Mouse (Mus musculus): ENCODE data around the gene Nemp1. TPM values are rescaled to one million over a fixed set of nuclear protein-coding genes. Genes with fewer than 3 reads are reported as not detected.

Gene Nemp1
- total RNA-seq, 2 experiments from 2014 or later = 17.5 to 18.4 TPM

DNA sequence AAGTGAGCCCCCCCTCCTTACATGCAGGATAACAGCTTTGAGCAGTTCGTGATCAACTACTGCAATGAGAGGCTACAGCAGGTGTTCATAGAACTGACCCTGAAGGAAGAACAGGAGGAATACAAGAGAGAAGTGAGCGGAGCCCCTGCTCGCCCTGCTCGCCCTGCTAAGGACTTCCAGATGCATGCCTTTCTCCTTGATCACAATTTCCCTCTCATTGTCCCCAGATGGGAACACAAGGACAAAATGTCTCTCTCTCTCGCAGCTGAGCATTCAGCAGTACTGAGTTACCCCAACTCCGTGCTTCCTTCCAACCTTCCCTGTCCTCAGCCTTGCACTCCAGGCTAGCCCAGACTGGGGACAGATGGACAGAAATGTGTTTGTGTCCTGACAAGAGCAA is 46.0 kb downstream of the Nemp1 start:
- no peak for ATAC-seq (ENCODE audit: poor library complexity, severe bottlenecking)

- no peak for ATAC-seq (ENCODE audit: poor library complexity, severe bottlenecking)
Observed at GRCm38 (mm10) chr10:127721671-127722418, 55.1 kb downstream of the Nemp1 start.

- no peak for ATAC-seq (ENCODE audit: poor library complexity, severe bottlenecking)
Observed at GRCm38 (mm10) chr10:127724178-127724577, 57.5 kb downstream of the Nemp1 start, which contains the start of gene Tac2. Gene Tac2, plus strand, starts transcription at chr10:127724478.

DNA sequence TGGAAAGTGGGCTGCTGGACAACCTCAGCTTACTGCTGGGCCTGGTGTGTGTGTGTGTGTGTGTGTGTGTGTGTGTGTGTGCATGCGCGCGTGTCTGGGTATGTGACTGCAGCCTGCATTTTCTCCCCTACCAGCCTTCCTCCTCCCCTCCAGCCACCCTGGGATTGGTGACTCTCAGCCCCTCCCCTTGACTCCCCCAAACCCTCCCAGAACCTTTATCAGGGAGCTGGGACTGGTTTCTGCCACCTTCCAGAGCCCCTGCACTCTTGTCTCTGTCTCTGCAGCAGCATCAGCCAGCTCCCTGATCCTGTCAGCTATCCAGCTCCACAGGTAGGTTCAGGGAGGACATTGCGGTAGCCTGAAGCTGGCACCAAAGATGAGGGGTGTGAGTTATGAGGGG is 58.4 kb downstream of the Nemp1 start:
- ATAC-seq (ENCODE audit: poor library complexity, severe bottlenecking) = no peak

DNA sequence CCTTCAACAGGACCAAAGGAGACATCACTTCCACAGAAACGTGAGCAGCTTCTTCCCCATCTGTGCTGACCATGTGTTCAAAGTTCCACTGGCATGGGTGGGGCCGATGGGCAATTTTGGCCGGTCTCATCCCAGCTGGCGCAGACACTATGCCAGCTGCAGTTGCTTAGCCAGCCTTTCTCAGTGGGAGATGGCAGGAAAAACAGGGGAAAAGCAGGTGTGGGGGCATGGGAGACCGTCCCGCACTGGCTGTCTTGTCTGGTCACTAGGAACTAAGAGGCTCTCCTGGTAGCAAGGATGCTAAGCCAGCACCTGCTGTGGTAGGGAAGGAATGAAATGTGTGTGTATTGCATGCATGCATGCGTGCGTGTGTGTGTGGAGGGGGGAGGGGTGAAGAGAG is 61.7 kb downstream of the Nemp1 start:
- ATAC-seq (ENCODE audit: poor library complexity, severe bottlenecking) = no peak

DNA sequence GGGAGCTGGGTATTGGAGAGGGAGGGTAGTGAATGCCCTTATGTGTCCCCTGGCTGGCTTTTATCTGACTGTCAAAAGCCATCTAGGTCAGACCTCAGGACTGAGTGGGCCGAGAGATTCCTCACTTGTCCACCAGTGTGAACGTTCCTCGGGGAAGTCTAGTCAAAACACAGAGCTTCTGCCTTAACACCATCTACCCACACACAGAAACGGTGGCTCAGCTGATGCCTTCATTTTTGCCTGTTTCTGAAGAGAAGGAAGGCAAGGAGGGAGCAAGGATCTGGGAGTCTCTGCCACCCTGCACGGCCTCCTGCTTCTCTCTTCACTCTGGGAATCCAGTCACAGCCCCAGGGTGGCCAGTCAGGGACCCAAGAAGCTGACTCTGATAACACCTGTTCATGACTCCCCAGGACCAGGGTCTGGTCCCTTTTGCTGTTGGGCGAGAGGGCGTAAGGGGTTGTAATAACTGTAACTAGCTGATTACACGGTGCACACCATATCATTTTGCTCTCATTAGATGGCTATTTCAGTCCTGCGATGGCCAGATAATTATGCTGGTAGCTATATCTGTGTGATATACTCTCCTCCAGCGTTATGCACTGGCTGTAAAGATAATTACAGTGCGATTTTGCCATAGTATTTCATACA is 63.7 kb downstream of the Nemp1 start:
- ATAC-seq (ENCODE audit: poor library complexity, severe bottlenecking) = peak; percentile 22

GRCm38 (mm10) chr10:127730933-127731310 is 64.2 kb downstream of the Nemp1 start:
- ATAC-seq (ENCODE audit: poor library complexity, severe bottlenecking) = no peak

DNA sequence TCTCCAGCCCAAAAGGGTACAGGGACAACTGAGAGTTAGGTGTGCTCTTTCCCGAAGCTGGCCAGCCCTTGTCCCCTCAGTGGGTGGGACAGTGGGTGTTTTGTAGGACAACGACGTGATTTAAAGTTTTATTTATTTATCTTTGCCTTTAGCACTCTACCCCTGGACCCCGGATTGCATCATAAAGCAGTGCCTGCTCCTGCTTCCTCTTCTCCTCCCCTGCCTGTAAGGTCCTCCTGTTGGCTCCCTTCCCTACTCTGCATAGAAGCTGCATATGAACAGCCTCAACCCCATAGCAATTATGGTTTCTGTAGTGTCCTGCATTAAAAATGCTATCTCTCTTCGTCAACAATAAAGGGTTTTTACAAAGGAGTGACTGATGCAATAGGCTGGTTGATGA is 64.7 kb downstream of the Nemp1 start:
- ATAC-seq (ENCODE audit: poor library complexity, severe bottlenecking) = peak; percentile 67

DNA sequence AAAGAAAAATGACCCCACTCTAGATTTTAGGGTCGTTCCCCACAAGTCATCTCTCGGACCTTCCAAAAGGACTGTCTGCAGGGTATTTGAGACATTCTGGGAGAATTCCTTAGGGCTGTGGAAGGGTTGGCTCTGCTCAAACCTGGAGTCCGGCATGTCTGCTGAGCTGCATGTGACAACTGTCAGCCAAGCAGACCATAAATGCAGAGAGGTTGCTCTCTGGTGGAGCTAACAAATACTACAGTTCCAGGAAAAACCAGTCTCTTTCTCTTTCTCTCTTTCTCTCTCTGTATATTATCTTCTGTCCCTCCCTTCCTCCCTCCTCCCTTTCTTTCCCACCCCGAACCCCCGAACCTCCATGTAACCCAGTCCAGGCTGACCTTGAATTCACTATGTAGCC is 67.7 kb downstream of the Nemp1 start:
- ATAC-seq (ENCODE audit: poor library complexity, severe bottlenecking) = no peak

DNA sequence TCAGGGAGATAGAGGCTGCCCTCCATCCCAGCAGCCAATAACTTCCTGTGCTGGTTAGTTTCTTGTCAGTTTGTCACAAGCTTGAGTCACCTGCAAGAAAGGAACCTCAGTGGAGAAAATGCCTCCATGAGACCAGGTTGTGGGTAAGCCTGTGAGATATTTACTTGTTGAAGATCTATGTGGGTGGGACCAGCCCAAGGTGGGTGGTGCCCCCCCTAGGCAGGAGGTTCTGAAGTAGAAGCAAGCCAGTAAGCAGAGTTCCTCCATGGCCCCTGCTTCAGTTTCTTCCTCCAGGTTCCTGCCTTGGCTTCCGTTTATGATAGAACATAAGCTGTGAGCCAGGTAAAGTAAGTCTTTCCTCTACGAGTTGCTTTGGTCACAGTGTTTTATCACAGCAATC is 69.6 kb downstream of the Nemp1 start:
- 0 out of 2 replicates have a peak, but pooled peaks have one; percentile 14 for ATAC-seq (ENCODE audit: poor library complexity, severe bottlenecking)

DNA sequence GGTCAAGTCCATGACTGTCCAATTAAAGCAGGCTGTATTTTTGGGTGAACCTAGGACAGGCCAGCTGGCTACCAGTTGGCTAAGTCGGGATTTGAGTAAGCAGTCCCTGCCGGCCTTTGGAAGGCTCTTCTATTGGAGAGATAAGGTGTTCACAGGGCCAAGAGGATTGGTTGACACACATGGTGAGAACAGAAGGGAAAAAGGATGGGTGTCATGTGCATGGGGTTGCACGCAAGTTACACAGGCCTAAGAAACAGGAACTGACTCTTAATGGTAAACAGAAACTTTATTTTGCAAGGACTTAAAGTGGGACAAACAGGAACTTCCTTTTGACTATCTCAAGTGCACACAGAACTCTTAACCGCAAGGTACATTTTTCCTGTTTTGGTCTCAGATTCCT is 70.2 kb downstream of the Nemp1 start:
- peak; percentile 67 for ATAC-seq (ENCODE audit: poor library complexity, severe bottlenecking)

- ATAC-seq (ENCODE audit: poor library complexity, severe bottlenecking) = peak; percentile 1; the same call in 1 of the 2 replicates
Observed at GRCm38 (mm10) chr10:127737552-127737951, 70.9 kb downstream of the Nemp1 start.

DNA sequence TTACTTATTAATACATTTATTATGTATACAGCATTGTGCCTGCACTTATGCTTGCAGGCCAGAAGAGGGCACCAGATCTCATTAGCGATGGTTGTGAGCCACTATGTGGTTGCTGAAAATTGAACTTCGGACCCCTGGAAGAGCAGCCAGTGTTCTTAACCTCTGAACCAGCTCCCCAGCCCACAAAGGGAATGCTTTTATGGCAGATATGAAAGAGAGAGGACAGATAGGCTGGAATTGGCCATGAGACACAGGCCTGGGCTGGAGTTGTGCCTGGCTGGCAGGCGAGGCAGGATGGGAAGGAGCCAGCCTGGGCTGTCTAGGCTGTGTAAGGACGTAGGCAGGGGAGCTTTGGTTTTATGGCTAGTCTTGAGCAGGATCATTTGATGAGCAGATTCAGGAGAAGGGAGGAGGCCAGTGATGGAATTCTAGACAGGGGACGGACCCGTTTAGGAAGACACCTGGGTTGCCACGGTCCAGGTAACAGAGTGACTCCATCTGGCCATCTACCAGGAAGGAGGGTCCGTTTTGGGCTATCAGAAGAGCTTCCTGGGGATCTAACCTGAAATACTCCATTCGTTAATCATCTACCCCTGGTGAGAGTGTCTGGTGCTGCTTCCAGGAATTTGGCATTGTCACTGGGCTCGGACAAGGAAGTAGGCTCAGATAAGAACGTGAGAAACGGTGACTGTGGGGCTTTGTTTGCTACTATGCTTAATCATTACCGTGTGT is 71.6 kb downstream of the Nemp1 start:
- no peak for ATAC-seq (ENCODE audit: poor library complexity, severe bottlenecking)

DNA sequence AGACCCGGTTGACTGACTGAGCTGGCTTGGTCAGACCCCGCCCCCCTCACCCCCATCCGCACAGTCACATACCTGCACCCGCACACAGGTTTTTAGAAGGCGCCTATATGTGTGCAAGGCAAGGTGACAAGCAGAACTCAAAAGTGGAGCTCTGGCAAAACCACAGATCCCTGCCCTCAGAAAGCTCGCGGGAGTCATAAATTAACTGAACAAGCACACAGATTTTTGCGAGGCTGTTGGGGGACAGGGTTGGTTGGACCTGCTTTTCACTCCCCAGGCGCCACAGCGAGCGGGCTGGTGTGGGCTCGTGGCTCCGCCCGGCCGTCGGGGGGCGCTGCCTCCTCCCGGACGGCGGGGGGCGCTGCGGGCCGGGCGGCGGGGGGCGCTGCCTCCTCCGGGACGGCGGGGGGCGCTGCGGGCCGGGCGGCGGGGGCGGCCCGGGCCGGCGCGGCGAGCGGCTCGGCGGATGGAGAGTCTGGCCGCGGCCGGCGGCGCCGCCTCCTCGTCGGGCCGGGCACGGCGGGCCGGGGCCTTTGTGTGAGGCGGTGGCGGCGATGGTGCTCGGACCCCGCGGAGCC is 72.5 kb downstream of the Nemp1 start, which contains the start of gene Zbtb39:
Gene Zbtb39, plus strand, starts transcription at position 456 of the 578 bp plus-strand sequence.
- ATAC-seq (ENCODE audit: poor library complexity, severe bottlenecking) = peak; percentile 60

GRCm38 (mm10) chr10:127739661-127740161 is 73.0 kb downstream of the Nemp1 start:
- no peak for ATAC-seq (ENCODE audit: poor library complexity, severe bottlenecking)

- peak; percentile 62 for ATAC-seq (ENCODE audit: poor library complexity, severe bottlenecking)
Observed at GRCm38 (mm10) chr10:127744661-127745060, 78.0 kb downstream of the Nemp1 start.

DNA sequence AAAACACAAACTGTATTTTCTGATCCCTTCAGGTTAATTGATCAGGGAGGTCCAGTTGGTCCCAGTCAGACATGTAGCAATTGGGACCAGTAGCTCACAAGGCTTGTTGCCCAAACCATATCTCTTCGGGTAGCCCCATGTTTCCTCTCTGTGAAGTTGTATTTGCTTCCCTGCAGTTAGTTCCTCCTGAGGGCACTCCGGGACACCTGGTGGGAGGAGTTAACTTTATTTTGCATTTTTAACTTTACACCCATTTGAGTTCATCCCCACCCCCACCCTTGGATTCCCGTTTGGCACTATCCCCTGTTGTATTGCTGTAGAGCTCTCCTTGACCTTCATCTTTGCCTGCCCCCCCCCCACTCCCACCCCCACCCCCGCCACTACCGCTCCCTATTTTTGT is 79.2 kb downstream of the Nemp1 start:
- ATAC-seq (ENCODE audit: poor library complexity, severe bottlenecking) = no peak

- ATAC-seq (ENCODE audit: poor library complexity, severe bottlenecking) = no peak
Observed at GRCm38 (mm10) chr10:127747254-127747653, 80.6 kb downstream of the Nemp1 start.

DNA sequence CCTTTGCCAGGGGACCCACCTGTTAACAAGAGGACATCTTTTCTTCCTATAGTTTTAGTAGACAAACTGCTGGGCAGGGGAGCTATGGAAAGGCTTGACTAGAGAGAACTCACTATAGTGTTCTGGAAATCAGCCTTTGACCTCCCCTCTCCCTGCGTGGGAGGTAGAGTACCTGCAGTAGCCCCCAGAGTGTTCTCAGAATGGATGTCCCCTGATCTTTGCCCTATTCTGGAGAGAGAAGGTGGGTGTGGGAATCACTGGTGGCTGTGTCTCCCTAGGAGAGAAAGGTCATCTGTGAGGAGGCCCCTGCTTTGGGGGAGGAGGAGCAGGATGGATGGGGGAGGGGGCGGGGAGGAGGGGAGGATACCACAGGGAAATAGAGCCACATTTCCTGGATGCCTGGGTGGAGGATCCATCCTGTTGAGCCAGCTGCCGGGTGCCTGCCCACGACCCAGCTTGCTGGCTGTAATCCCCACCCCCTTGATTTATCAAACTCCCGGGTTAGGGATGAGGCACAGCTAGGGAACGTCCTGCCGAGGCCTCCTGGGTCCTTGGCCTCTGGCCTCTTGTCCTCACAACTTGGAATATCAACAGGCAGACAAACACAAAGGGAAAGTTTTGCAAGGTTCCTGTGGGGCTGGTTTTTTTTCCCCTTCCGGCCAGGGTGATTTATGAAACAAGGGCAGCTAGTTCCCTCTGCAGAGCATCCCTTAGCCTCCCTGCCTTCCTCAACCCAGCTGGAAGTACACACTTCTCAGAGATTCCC is 82.3 kb downstream of the Nemp1 start:
- ATAC-seq (ENCODE audit: poor library complexity, severe bottlenecking) = peak; percentile 41; the same call in 1 of the 2 replicates

- no peak for ATAC-seq (ENCODE audit: poor library complexity, severe bottlenecking)
Observed at GRCm38 (mm10) chr10:127750136-127750777, 83.6 kb downstream of the Nemp1 start.
